Mouse (Mus musculus): ENCODE results near the gene Vmn1r174.
"Not testable (repeated sequence)": the region's sequence is repeated elsewhere in the genome, so short reads cannot be mapped to it uniquely, and the experiment has no call there.

The Vmn1r174 gene

DNA sequence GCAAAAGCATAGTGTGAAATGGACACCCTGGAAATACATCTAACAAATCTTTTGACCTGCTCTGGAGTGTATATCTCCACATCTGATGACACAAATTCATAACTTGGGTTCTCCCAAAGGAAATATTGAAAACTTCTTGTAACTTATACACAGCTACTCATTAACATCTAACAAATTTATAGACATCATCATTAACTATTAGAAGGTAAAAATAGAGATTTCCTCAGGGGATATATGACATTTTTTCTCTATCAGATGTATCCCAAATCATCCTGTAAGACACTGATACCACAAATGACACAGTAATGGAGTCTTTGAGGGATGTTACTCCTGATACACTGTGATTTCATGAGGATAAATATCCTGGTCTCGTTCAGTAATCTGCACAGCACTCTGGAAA is at the start of gene Vmn1r174:
TSS of gene Vmn1r174 (plus strand) at position 301 of the 400 bp plus-strand sequence.
- not testable (repeated sequence) for DNase-seq (ENCODE audit: low spot score in 2 of 2)

DNA sequence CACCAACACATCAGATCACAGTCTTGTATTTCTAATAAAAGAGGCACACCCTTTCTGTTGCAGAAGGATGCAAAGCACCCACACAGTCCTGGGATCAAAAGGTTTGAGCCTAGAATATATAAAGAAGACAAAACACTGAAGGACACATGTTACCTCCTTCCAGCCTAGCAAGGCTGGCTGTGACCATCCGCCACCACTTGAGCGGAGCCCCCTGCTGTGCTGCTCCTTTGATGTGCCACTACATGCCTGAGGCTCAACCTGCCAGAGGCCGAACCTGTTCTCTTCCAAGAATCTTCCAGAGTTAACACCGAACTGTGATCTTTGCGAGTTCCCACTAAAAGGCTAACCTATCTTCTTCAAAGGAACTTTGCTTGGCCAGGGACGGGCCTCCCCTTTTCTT is 32.5 kb downstream of the Vmn1r174 start:
- no peak for DNase-seq (ENCODE audit: low spot score in 2 of 2)

DNA sequence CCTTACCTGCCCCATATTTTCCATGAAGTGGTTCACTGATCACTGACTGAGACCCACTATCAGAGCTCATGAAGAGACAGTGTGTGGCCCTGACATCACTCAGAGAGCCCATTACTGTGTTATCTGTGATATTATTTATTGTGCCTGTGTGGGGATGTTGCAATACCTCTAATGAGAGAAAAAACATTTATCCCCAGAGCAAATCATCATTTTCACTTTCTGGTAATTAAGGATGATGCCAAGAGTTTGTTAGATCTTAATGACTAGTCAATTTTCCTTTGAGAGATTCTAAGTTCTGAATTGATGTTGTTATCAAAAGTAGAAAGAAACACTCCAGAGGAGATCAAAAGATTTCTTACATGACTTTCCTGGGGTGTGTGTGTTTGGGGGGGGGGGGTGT is 58.5 kb downstream of the Vmn1r174 start, which contains the start of gene Vmn1r175:
TSS of gene Vmn1r175 (minus strand) at position 101 of the 400 bp plus-strand sequence.
- DNase-seq (ENCODE audit: low spot score in 2 of 2) = not testable (repeated sequence)
